Mouse (Mus musculus): ENCODE results near the gene Lrrc20.

- TF ChIP-seq CTCF (IDR thresholded peaks at IDR 0.05; ENCODE audit: low read depth, low read length), result no peak
- no peak for TF ChIP-seq POLR2A (IDR thresholded peaks at IDR 0.05; ENCODE audit: borderline replicate concordance, low read depth, low read length)
Measured at GRCm38 (mm10) chr10:61536130-61537035, 60.8 kb downstream of the Lrrc20 start.
